Mouse (Mus musculus) embryonic fibroblast, embryonic 13.5 days (primary cell): ENCODE results near the gene Crtc3.

Experiments used
- CTCF ChIP-seq: IDR thresholded peaks from 2 replicates; pipeline ENCODE4 v1.5.1; 2011; ENCODE audit warnings: mild to moderate bottlenecking, control low read depth, low read length, moderate library complexity, borderline replicate concordance; ENCODE audit not compliant: insufficient read depth
- POLR2A ChIP-seq: IDR thresholded peaks from 2 replicates; pipeline ENCODE4 v1.6.1; 2011; ENCODE audit warnings: low read depth, mild to moderate bottlenecking, control low read depth, low read length, moderate library complexity

- no peak for TF ChIP-seq POLR2A
- no peak for TF ChIP-seq CTCF
Observed at GRCm38 (mm10) chr7:80577417-80577980, 111.2 kb downstream of the Crtc3 start.
